In the genomic region with DNA sequence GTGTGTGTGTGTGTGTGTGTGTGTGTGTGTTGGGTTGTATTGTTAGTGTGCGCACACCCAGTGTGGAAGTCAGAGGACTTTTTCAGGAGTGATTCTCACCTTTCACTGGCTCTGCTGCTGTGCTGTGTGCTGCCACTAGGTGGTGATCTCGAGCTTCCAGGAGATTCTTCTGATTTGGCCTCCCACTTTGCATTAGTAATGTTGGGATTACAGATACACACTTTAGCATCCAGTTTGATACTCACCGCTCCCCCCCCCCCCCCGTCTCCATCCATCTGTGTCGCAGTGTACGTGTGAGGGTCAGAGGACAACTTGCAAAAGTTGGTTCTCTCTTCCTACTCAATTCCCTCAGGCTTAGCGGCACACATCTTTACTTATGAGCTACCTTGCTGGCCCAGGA, we compare ENCODE assay signal across 10 mouse cellular contexts. TPM values are rescaled to one million over a fixed set of nuclear protein-coding genes. Genes with fewer than 3 reads are reported as not detected.
DNase-seq lines count a peak whose midpoint lies in the region; ATAC-seq and TF ChIP-seq lines count a peak whose summit lies in the region.
"Had no signal": no experiment of that assay in that cellular context is flagged by ENCODE, and none has a peak within 500 bp of the region (broad histone marks: within the 10 kb centered on the region; RNA-seq: fewer than 3 reads in every experiment).

No protein-coding gene starts in this region.

- H3K4me1 ChIP-seq in kidney, adult 2 months (ENCODE audit: control insufficient read depth, insufficient read depth, low read length): no peaks in the 10 kb centered on the region
- no peaks in the 10 kb centered on the region for H3K4me1 ChIP-seq in kidney, embryonic 14.5 days (ENCODE audit: control insufficient read depth, insufficient read depth, low read length)
- no peaks in the 10 kb centered on the region for H3K4me1 ChIP-seq in hindbrain, postnatal 0 days (ENCODE audit: insufficient read depth, low read length)
- H3K4me1 ChIP-seq in neural tube, embryonic 15.5 days: no peaks in the 10 kb centered on the region

- no peak for ATAC-seq in kidney, embryonic 14.5 days (ENCODE audit: low FRiP score, low TSS enrichment)
- peak; percentile 47 for ATAC-seq in Patski
- 0 out of 2 replicates have a peak, but pooled peaks have one; percentile 18 for ATAC-seq in hindbrain, postnatal 0 days
- ATAC-seq in neural tube, embryonic 15.5 days (ENCODE audit: low FRiP score): peak; percentile 69

- in situ Hi-C loops in Patski (cut with MboI; ENCODE audit: low pct_unique_long_range_greater_than_20kb): loop anchor here (5.0 kb wide), 2 partner anchors 39 to 69 kb away; no protein-coding TSS in a partner anchor

- CTCF ChIA-PET in Patski (lab: Charles Lee): interaction anchor here (0.7 to 4.5 kb wide), 13 partner anchors 10 to 155 kb away, joined by 4 to 78 read pairs (median 8); no protein-coding TSS in a partner anchor

- no peak overlapping the region for H3K9ac ChIP-seq in kidney, embryonic 14.5 days (ENCODE audit: low read depth, low read length)
- H3K9ac ChIP-seq in hindbrain, postnatal 0 days (replicated peaks; ENCODE audit: low read length): no peak overlapping the region
- no peak overlapping the region for H3K9ac ChIP-seq in neural tube, embryonic 15.5 days (replicated peaks)

- TF ChIP-seq CTCF in kidney, adult 2 months (conservative IDR thresholded peaks at IDR 0.05; ENCODE audit: insufficient read depth, insufficient read length, low read depth, low read length): peak; percentile 97
- peak; percentile 89 for TF ChIP-seq CTCF in Patski (IDR thresholded peaks at IDR 0.05)
- peak; percentile 92 for TF ChIP-seq CTCF in hindbrain, postnatal 0 days (IDR thresholded peaks at IDR 0.05; ENCODE audit: low read depth)

- H3K27ac ChIP-seq in kidney, adult 2 months (ENCODE audit: insufficient read depth, low read depth, low read length): no peak overlapping the region
- no peak overlapping the region for H3K27ac ChIP-seq in kidney, embryonic 14.5 days (ENCODE audit: low read depth, low read length)
- no peak overlapping the region for H3K27ac ChIP-seq in hindbrain, postnatal 0 days
- no peak overlapping the region for H3K27ac ChIP-seq in neural tube, embryonic 15.5 days (replicated peaks)

- no peak for TF ChIP-seq POLR2A in kidney, adult 2 months (IDR thresholded peaks at IDR 0.05; ENCODE audit: low read depth, low read length)

- H3K36me3 ChIP-seq in kidney, adult 2 months (ENCODE audit: control insufficient read depth, insufficient read depth, low read length): no peaks in the 10 kb centered on the region
- H3K36me3 ChIP-seq in kidney, embryonic 14.5 days (ENCODE audit: control insufficient read depth, insufficient read depth, low read length): no peaks in the 10 kb centered on the region
- no peaks in the 10 kb centered on the region for H3K36me3 ChIP-seq in hindbrain, postnatal 0 days (ENCODE audit: insufficient read depth, low read length)
- no peaks in the 10 kb centered on the region for H3K36me3 ChIP-seq in neural tube, embryonic 15.5 days

- no peak overlapping the region for H3K4me2 ChIP-seq in kidney, embryonic 14.5 days (replicated peaks; ENCODE audit: low read depth, low read length)
- H3K4me2 ChIP-seq in hindbrain, postnatal 0 days (ENCODE audit: low read depth, low read length): no peak overlapping the region
- H3K4me2 ChIP-seq in neural tube, embryonic 15.5 days: no peak overlapping the region

- no peaks in the 10 kb centered on the region for H3K27me3 ChIP-seq in kidney, adult 2 months (replicated peaks; ENCODE audit: control insufficient read depth, insufficient read depth, low read length)
- H3K27me3 ChIP-seq in kidney, embryonic 14.5 days (ENCODE audit: control insufficient read depth, insufficient read depth, low read length): no peaks in the 10 kb centered on the region
- no peaks in the 10 kb centered on the region for H3K27me3 ChIP-seq in Patski
- no peaks in the 10 kb centered on the region for H3K27me3 ChIP-seq in hindbrain, postnatal 0 days (ENCODE audit: insufficient read depth, low read length)
- H3K27me3 ChIP-seq in neural tube, embryonic 15.5 days (replicated peaks): peaks cover 4% of the 10 kb centered on the region; the same call in 1 of the 2 replicates

- WGBS in kidney, adult 2 months: 15% methylated on average over 7 of the region's 7 CpGs
- 21% methylated on average over 7 of the region's 7 CpGs for WGBS in kidney, embryonic 14.5 days
- WGBS in hindbrain, postnatal 0 days: 22% methylated on average over 5 of the region's 7 CpGs
- WGBS in neural tube, embryonic 15.5 days: 18% methylated on average over 7 of the region's 7 CpGs

- H3K4me3 ChIP-seq in kidney, adult 2 months (ENCODE audit: insufficient read depth, low read depth, low read length): no peak overlapping the region
- no peak overlapping the region for H3K4me3 ChIP-seq in kidney, embryonic 14.5 days (ENCODE audit: low read length)
- no peak overlapping the region for H3K4me3 ChIP-seq in hindbrain, postnatal 0 days (ENCODE audit: low read length)
- no peak overlapping the region for H3K4me3 ChIP-seq in neural tube, embryonic 15.5 days (replicated peaks)
- H3K4me3 ChIP-seq: erythroblast, embryonic 14.5 days; megakaryocyte, embryonic 14.5 days had no signal

- DNase-seq in kidney, adult 2 months: peak; percentile 78
- DNase-seq in Patski (ENCODE audit: low read depth, low spot score): no peak
- DNase-seq in embryo, embryonic 9.5 days (ENCODE audit: extremely low spot score): peak; percentile 70
- peak; percentile 76 for DNase-seq in hindbrain, postnatal 0 days (ENCODE audit: low spot score)
- DNase-seq in lung, adult 18-20 months: peak; percentile 71 to 73
- peak; percentile 78 for DNase-seq in urinary bladder, postnatal 14 days (ENCODE audit: low spot score)

- POLR2A ChIA-PET in Patski (lab: Charles Lee): interaction anchor here (0.7 to 3.0 kb wide), 6 partner anchors 11 to 46 kb away, joined by 3 to 9 read pairs (median 4); no protein-coding TSS in a partner anchor

- H3K9me3 ChIP-seq in kidney, embryonic 14.5 days (ENCODE audit: control insufficient read depth, low read length): no peaks in the 10 kb centered on the region
- no peaks in the 10 kb centered on the region for H3K9me3 ChIP-seq in hindbrain, postnatal 0 days (ENCODE audit: low read length)
- H3K9me3 ChIP-seq in neural tube, embryonic 15.5 days (replicated peaks): no peaks in the 10 kb centered on the region

RNA-seq across cellular contexts. Expression of gene Cblc, which starts 6.4 kb away (rescaled TPM):
- 24.4 and 32.6 TPM in 2 replicates for polyA plus RNA-seq in kidney, adult 2 months (2012; rRNA removed)
- polyA plus RNA-seq in kidney, embryonic 14.5 days (2014; fragmentation: Nextera tagmentation; extraction: Ambion mirVana): 4.7 and 7.3 TPM in 2 replicates
- polyA plus RNA-seq in Patski (2021): 0.15 TPM
- total RNA-seq in hindbrain, postnatal 0 days (2014; rRNA removed): not detected in 2 replicates
- 0.46 and 0.55 TPM in 2 replicates for polyA plus RNA-seq in hindbrain, postnatal 0 days (2015; fragmentation: Nextera tagmentation; extraction: Ambion mirVana)
- polyA plus RNA-seq in neural tube, embryonic 15.5 days (2015; fragmentation: Nextera tagmentation; extraction: Ambion mirVana): 0.69 and 2.2 TPM in 2 replicates
- polyA plus RNA-seq: erythroblast, embryonic 14.5 days had no signal

RNA-seq across cellular contexts. Expression of gene Bcl3, which starts 19.6 kb away (rescaled TPM):
- 10.3 and 14.4 TPM in 2 replicates for polyA plus RNA-seq in kidney, adult 2 months (2012; rRNA removed)
- polyA plus RNA-seq in kidney, embryonic 14.5 days (2014; fragmentation: Nextera tagmentation; extraction: Ambion mirVana): 3.5 and 4.2 TPM in 2 replicates
- polyA plus RNA-seq in Patski (2021): 70.5 TPM
- 0.40 and 0.89 TPM in 2 replicates for total RNA-seq in hindbrain, postnatal 0 days (2014; rRNA removed)
- polyA plus RNA-seq in hindbrain, postnatal 0 days (2015; fragmentation: Nextera tagmentation; extraction: Ambion mirVana): 0.66 and 1.1 TPM in 2 replicates
- polyA plus RNA-seq in neural tube, embryonic 15.5 days (2015; fragmentation: Nextera tagmentation; extraction: Ambion mirVana): 1.2 and 5.2 TPM in 2 replicates

RNA-seq across cellular contexts. Expression of gene Bcam, which starts 32.2 kb away (rescaled TPM):
- polyA plus RNA-seq in kidney, adult 2 months (2012; rRNA removed): 237 and 272 TPM in 2 replicates
- 177 and 214 TPM in 2 replicates for polyA plus RNA-seq in kidney, embryonic 14.5 days (2014; fragmentation: Nextera tagmentation; extraction: Ambion mirVana)
- 70.3 TPM for polyA plus RNA-seq in Patski (2021)
- total RNA-seq in hindbrain, postnatal 0 days (2014; rRNA removed): 43.2 and 50.7 TPM in 2 replicates
- 29.0 and 30.7 TPM in 2 replicates for polyA plus RNA-seq in hindbrain, postnatal 0 days (2015; fragmentation: Nextera tagmentation; extraction: Ambion mirVana)
- polyA plus RNA-seq in neural tube, embryonic 15.5 days (2015; fragmentation: Nextera tagmentation; extraction: Ambion mirVana): 26.3 and 37.0 TPM in 2 replicates
- polyA plus RNA-seq: erythroblast, embryonic 14.5 days had no signal

RNA-seq across cellular contexts. Expression of gene Gm19345, which starts 48.8 kb away (rescaled TPM):
- polyA plus RNA-seq in kidney, adult 2 months (2012; rRNA removed): 0.12 TPM in 1 of 2 replicates, not detected in the other
- 0.27 TPM in 1 of 2 replicates, not detected in the other for polyA plus RNA-seq in kidney, embryonic 14.5 days (2014; fragmentation: Nextera tagmentation; extraction: Ambion mirVana)
- polyA plus RNA-seq in Patski (2021): 0.10 TPM
- total RNA-seq in hindbrain, postnatal 0 days (2014; rRNA removed): 41.5 and 53.7 TPM in 2 replicates
- polyA plus RNA-seq in hindbrain, postnatal 0 days (2015; fragmentation: Nextera tagmentation; extraction: Ambion mirVana): 14.6 and 16.1 TPM in 2 replicates
- polyA plus RNA-seq in neural tube, embryonic 15.5 days (2015; fragmentation: Nextera tagmentation; extraction: Ambion mirVana): 14.3 and 17.3 TPM in 2 replicates
- polyA plus RNA-seq: erythroblast, embryonic 14.5 days had no signal

RNA-seq across cellular contexts. Expression of gene Nectin2, which starts 52.7 kb away (rescaled TPM):
- 44.5 and 47.7 TPM in 2 replicates for polyA plus RNA-seq in kidney, adult 2 months (2012; rRNA removed)
- polyA plus RNA-seq in kidney, embryonic 14.5 days (2014; fragmentation: Nextera tagmentation; extraction: Ambion mirVana): 106 and 139 TPM in 2 replicates
- polyA plus RNA-seq in Patski (2021): 168 TPM
- total RNA-seq in hindbrain, postnatal 0 days (2014; rRNA removed): 68.9 and 76.5 TPM in 2 replicates
- 55.6 and 57.5 TPM in 2 replicates for polyA plus RNA-seq in hindbrain, postnatal 0 days (2015; fragmentation: Nextera tagmentation; extraction: Ambion mirVana)
- 56.5 and 68.7 TPM in 2 replicates for polyA plus RNA-seq in neural tube, embryonic 15.5 days (2015; fragmentation: Nextera tagmentation; extraction: Ambion mirVana)
